Mouse (Mus musculus) embryonic fibroblast, embryonic 13.5 days (primary cell): ENCODE measurements around the gene Runx1.

ENCODE experiments used
- CTCF ChIP-seq: IDR thresholded peaks from 2 replicates; pipeline ENCODE4 v1.5.1; 2011; ENCODE audit warnings: mild to moderate bottlenecking, control low read depth, low read length, moderate library complexity, borderline replicate concordance; ENCODE audit not compliant: insufficient read depth
- POLR2A ChIP-seq: IDR thresholded peaks from 2 replicates; pipeline ENCODE4 v1.6.1; 2011; ENCODE audit warnings: low read depth, mild to moderate bottlenecking, control low read depth, low read length, moderate library complexity

GRCm38 (mm10) chr16:92555051-92555450 is 270.9 kb downstream of the Runx1 start:
- TF ChIP-seq CTCF (no peak), POLR2A (no peak)
